Mouse (Mus musculus): ENCODE measurements around the gene Clasrp. TPM values are rescaled to one million over a fixed set of nuclear protein-coding genes. Genes with fewer than 3 reads are reported as not detected.

Gene Clasrp
- polyA plus RNA-seq, 1 experiment from 2014 or later = 15.7 TPM

DNA sequence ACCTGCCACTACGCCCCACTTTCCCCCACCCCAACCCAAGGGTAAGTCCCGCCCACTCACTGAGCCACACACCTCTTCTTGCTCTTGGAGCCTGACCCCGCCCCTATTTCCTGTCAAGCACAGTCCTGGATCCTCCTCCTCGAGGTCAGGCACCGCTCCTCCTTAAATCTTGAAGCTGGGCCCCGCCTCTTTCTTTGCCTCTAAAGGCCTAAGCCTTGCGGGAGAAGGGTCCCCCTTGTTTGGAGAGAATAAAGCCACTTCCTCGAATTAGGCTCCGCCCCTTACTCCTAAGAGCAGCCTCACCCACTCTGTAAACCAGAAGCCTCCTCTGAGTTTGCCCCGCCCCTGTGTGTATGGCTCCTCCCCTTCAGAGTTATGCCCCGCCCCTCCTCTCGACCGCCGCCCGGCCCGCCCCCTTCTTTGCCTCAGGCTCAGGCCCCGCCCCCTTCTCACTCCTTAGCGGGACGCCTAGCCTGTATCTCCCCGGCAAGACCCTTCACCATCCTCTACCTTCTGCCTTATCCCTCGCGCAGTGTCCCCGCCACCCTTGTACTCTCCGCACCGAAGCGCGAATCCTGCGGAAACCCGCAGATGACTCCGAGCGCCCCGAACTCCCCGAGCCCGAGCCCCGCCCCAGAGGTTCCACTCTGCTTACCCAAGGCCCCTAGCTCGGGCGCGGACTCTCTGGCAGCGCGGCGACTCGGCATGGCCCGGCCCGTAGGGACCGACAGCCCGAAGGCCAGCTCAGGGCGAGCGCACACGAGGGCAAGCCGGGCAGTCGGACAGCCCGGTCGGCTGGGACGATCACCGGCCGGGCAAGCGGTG, 24.5 kb upstream of the Clasrp start:
- peak overlapping the region; percentile 100 for H3K4me2 ChIP-seq
- DNase-seq (peak; percentile 90), ATAC-seq (ENCODE audit: low read depth) (peak; percentile 74)
- H3K27me3 ChIP-seq = no peaks in the 10 kb centered on the region; the same call in 1 of the 2 replicates
- peaks cover 51% of the 10 kb centered on the region for H3K4me1 ChIP-seq (replicated peaks)
- H3K36me3 ChIP-seq = peaks cover 21% of the 10 kb centered on the region
- H3K27ac ChIP-seq = peak overlapping the region; percentile 83
- WGBS (ENCODE audit: insufficient replicate concordance) = under 1% methylated on average over 55 of the region's 57 CpGs
- H3K9ac ChIP-seq = peak overlapping the region; percentile 72
- peak overlapping the region; percentile 82 for H3K4me3 ChIP-seq (replicated peaks)
- no peaks in the 10 kb centered on the region for H3K9me3 ChIP-seq (replicated peaks)

- WGBS (ENCODE audit: insufficient replicate concordance) = 9% methylated on average over 17 of the region's 17 CpGs
- DNase-seq (no peak), ATAC-seq (ENCODE audit: low read depth) (no peak)
- Histone ChIP-seq H3K36me3 (peaks cover 15% of the 10 kb centered on the region), H3K4me2 (peak overlapping the region; percentile 100), H3K9ac (no peak overlapping the region), H3K27me3 (peaks cover 1% of the 10 kb centered on the region; the same call in 1 of the 2 replicates), H3K27ac (peak overlapping the region; percentile 83), H3K4me3 (replicated peaks) (peak overlapping the region; percentile 82), H3K4me1 (replicated peaks) (peaks cover 45% of the 10 kb centered on the region), H3K9me3 (replicated peaks) (no peaks in the 10 kb centered on the region)
Observed at GRCm38 (mm10) chr7:19628192-19628535, 23.9 kb upstream of the Clasrp start.

GRCm38 (mm10) chr7:19627721-19628120, 23.4 kb upstream of the Clasrp start:
- H3K4me3 ChIP-seq (replicated peaks) = peak overlapping the region; percentile 82
- peaks cover 10% of the 10 kb centered on the region for H3K36me3 ChIP-seq
- H3K9me3 ChIP-seq (replicated peaks) = no peaks in the 10 kb centered on the region
- no peak overlapping the region for H3K27ac ChIP-seq
- peak overlapping the region; percentile 100 for H3K4me2 ChIP-seq
- H3K4me1 ChIP-seq (replicated peaks) = peaks cover 41% of the 10 kb centered on the region
- DNase-seq (no peak), ATAC-seq (ENCODE audit: low read depth) (no peak)
- whole genome bisulfite sequencing (ENCODE audit: insufficient replicate concordance) = 54% methylated on average over 3 of the region's 3 CpGs
- peaks cover 3% of the 10 kb centered on the region; the same call in 1 of the 2 replicates for H3K27me3 ChIP-seq
- no peak overlapping the region for H3K9ac ChIP-seq

- no peak for DNase-seq
- H3K9me3 ChIP-seq (replicated peaks) = no peaks in the 10 kb centered on the region
- H3K4me3 ChIP-seq (replicated peaks) = no peak overlapping the region
- no peak overlapping the region for H3K4me2 ChIP-seq
- H3K27ac ChIP-seq = no peak overlapping the region
- peaks cover 14% of the 10 kb centered on the region for H3K4me1 ChIP-seq (replicated peaks)
- 45% methylated on average over 2 of the region's 2 CpGs for WGBS (ENCODE audit: insufficient replicate concordance)
- peaks cover 18% of the 10 kb centered on the region for H3K27me3 ChIP-seq
- H3K9ac ChIP-seq = no peak overlapping the region
- H3K36me3 ChIP-seq = no peaks in the 10 kb centered on the region
- no peak for ATAC-seq (ENCODE audit: low read depth)
Observed at GRCm38 (mm10) chr7:19623433-19623832, 19.1 kb upstream of the Clasrp start.

GRCm38 (mm10) chr7:19622241-19622640, 18.0 kb upstream of the Clasrp start:
- ATAC-seq (ENCODE audit: low read depth) (no peak), DNase-seq (no peak)
- Histone ChIP-seq H3K4me2 (no peak overlapping the region), H3K4me1 (replicated peaks) (peaks cover 5% of the 10 kb centered on the region), H3K9me3 (replicated peaks) (no peaks in the 10 kb centered on the region), H3K4me3 (replicated peaks) (no peak overlapping the region), H3K9ac (no peak overlapping the region), H3K36me3 (no peaks in the 10 kb centered on the region), H3K27ac (no peak overlapping the region), H3K27me3 (peaks cover 18% of the 10 kb centered on the region)
- 35% methylated on average over 6 of the region's 6 CpGs for WGBS (ENCODE audit: insufficient replicate concordance)

GRCm38 (mm10) chr7:19620811-19621210, 16.5 kb upstream of the Clasrp start:
- WGBS (ENCODE audit: insufficient replicate concordance) = 79% methylated on average over 7 of the region's 7 CpGs
- Histone ChIP-seq H3K4me1 (replicated peaks) (peaks cover 5% of the 10 kb centered on the region), H3K9ac (no peak overlapping the region), H3K36me3 (no peaks in the 10 kb centered on the region), H3K27me3 (peaks cover 18% of the 10 kb centered on the region), H3K9me3 (replicated peaks) (no peaks in the 10 kb centered on the region), H3K4me2 (no peak overlapping the region), H3K4me3 (replicated peaks) (no peak overlapping the region), H3K27ac (no peak overlapping the region)
- ATAC-seq (ENCODE audit: low read depth) (no peak), DNase-seq (no peak)

DNA sequence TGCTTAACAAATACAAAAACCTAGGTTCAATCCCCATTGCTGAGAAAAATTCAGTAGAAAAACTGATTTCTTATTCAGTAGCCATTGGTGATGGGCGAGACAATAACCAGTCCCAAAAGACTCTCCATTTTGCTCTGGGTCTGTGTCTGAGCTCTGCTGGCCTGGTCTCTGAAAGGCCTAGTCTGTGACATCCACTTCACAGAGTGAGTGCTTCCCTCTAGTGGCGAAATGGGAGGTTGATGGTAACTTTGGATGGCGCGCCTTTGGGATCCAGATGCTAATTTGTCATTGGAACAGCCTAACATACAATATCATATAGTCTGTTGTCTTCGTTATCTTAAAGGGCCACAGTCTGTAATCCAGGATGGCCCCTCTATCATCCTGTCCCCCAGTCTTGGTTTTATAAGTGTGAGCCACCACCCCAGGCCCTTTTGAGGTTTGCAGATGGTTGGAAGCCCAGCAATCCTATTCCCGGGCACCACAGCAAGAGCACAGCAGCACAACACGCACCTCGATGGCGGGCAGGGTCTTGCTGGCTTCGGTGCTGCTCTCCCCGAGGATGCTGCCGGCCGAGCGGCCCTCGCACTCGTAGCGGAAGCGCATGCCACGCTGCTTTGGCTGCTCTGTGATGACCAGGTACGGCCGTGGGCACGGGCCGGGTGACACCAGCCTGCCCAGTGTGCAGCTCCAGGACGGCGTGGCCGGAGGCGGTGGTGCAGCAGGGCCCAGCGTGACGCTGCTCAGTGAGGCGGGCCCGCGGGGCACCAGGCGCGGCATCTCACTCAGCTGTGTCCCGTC, 14.9 kb upstream of the Clasrp start:
- Histone ChIP-seq H3K4me1 (replicated peaks) (peaks cover 5% of the 10 kb centered on the region), H3K27ac (no peak overlapping the region)

DNA sequence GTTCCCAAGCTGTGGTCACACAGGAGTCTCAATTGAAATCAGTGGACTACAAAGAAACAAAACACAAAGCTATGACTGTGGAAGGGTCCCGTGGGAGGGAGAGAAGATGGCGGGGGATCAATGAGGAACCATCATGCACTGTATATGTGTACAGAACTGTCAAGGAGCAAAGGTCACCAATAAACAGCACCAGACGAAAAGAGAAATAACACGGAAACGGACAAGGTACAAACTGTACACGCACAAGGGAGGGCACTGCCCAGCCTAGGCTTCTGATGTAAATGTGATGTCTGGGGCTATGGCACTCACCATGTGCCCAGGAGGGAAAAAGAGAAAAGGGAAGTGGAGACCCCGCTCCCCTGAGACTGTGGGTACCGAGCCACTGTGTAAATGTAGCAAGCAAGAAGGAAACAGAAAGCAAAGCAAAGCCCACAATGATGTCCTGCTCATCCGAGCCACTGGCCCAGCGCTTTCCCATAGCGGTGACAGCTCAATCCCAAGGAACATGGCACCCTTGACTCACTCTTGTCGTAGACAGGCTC, 10.8 kb upstream of the Clasrp start:
- H3K27me3 ChIP-seq = peaks cover 9% of the 10 kb centered on the region
- no peak for ATAC-seq (ENCODE audit: low read depth)
- WGBS (ENCODE audit: insufficient replicate concordance) = 68% methylated on average over 12 of the region's 12 CpGs
- no peak overlapping the region for H3K27ac ChIP-seq
- no peak overlapping the region for H3K4me2 ChIP-seq
- no peaks in the 10 kb centered on the region for H3K9me3 ChIP-seq (replicated peaks)
- H3K4me3 ChIP-seq (replicated peaks) = no peak overlapping the region
- peaks cover 5% of the 10 kb centered on the region for H3K4me1 ChIP-seq (replicated peaks)
- no peak for DNase-seq
- no peaks in the 10 kb centered on the region for H3K36me3 ChIP-seq
- H3K9ac ChIP-seq = no peak overlapping the region

More for the DNA sequence above, 14.9 kb upstream of the Clasrp start:
- Histone ChIP-seq H3K9me3 (replicated peaks) (no peaks in the 10 kb centered on the region), H3K9ac (peak overlapping the region; percentile 43; the same call in 1 of the 2 replicates), H3K36me3 (no peaks in the 10 kb centered on the region), H3K4me2 (peak overlapping the region; percentile 58), H3K4me3 (replicated peaks) (peak overlapping the region; percentile 31), H3K27me3 (peaks cover 18% of the 10 kb centered on the region)
- DNase-seq = peak; percentile 56
- ATAC-seq (ENCODE audit: low read depth) = peak; percentile 68
- WGBS (ENCODE audit: insufficient replicate concordance) = 17% methylated on average over 35 of the region's 35 CpGs

- 71% methylated on average over 5 of the region's 5 CpGs for WGBS (ENCODE audit: insufficient replicate concordance)
Observed at GRCm38 (mm10) chr7:19610969-19611368, 6.7 kb upstream of the Clasrp start.

DNA sequence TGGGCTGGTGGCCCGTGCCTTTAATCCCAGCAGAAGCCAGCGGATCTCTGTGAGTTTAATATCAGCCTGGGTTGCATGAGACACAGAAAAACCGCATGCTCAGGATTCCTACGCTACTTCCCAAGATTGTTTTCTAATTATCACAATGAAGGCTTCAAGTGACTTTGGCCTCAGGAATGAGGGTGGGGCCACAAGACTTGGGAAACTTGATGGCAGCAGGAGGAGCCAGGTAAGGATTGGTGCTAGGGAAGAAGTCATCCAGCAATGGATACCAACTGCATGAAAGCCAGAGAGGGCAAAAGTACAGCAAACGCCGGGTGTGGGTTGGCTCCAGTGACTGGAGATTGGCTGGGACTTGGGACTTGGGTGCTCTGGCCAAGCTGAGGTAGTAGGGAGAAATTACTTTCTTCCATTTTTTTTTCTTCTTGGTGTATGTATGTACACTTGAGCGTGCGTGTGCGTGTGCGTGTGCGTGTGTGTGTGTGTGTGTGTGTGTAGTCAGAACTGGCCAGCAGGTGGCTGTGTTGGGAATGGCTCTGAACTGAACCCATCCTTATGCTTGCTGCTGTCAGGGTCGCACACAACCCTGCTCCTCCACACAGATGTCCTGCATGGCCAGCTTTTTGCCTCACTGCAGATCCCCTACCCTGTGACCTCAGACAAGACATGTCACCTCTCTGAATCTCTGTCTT, 5.5 kb upstream of the Clasrp start:
- H3K4me2 ChIP-seq = no peak overlapping the region
- H3K27ac ChIP-seq = no peak overlapping the region
- H3K27me3 ChIP-seq = no peaks in the 10 kb centered on the region
- no peaks in the 10 kb centered on the region for H3K36me3 ChIP-seq
- no peak overlapping the region for H3K4me3 ChIP-seq (replicated peaks)
- no peaks in the 10 kb centered on the region for H3K4me1 ChIP-seq (replicated peaks)
- no peak for ATAC-seq (ENCODE audit: low read depth)
- 81% methylated on average over 12 of the region's 12 CpGs for WGBS (ENCODE audit: insufficient replicate concordance)
- H3K9me3 ChIP-seq (replicated peaks) = no peaks in the 10 kb centered on the region
- no peak for DNase-seq
- H3K9ac ChIP-seq = no peak overlapping the region

More at GRCm38 (mm10) chr7:19610969-19611368, 6.7 kb upstream of the Clasrp start:
- no peaks in the 10 kb centered on the region for H3K9me3 ChIP-seq (replicated peaks)
- H3K27me3 ChIP-seq = no peaks in the 10 kb centered on the region
- H3K9ac ChIP-seq = no peak overlapping the region
- ATAC-seq (ENCODE audit: low read depth) = no peak
- no peak overlapping the region for H3K4me3 ChIP-seq (replicated peaks)
- no peak overlapping the region for H3K4me2 ChIP-seq
- H3K27ac ChIP-seq = no peak overlapping the region
- DNase-seq = no peak
- H3K4me1 ChIP-seq (replicated peaks) = no peaks in the 10 kb centered on the region
- no peaks in the 10 kb centered on the region for H3K36me3 ChIP-seq

- no peak for DNase-seq
- no peak overlapping the region for H3K27ac ChIP-seq
- 70% methylated on average over 5 of the region's 5 CpGs for WGBS (ENCODE audit: insufficient replicate concordance)
Observed at GRCm38 (mm10) chr7:19607291-19607690, 3.0 kb upstream of the Clasrp start.

More at GRCm38 (mm10) chr7:19607291-19607690, 3.0 kb upstream of the Clasrp start:
- Histone ChIP-seq H3K36me3 (peaks cover 3% of the 10 kb centered on the region; the same call in 1 of the 2 replicates), H3K27me3 (no peaks in the 10 kb centered on the region), H3K4me2 (no peak overlapping the region), H3K9ac (no peak overlapping the region), H3K4me1 (replicated peaks) (peaks cover 16% of the 10 kb centered on the region), H3K9me3 (replicated peaks) (no peaks in the 10 kb centered on the region), H3K4me3 (replicated peaks) (no peak overlapping the region)
- ATAC-seq (ENCODE audit: low read depth) = no peak
